Mouse (Mus musculus) G1E (cell line): ENCODE measurements around the gene Gm21411.
"Not testable (repeated sequence)": the region's sequence is repeated elsewhere in the genome, so short reads cannot be mapped to it uniquely, and the experiment has no call there.

Experiments
- CTCF ChIP-seq: IDR thresholded peaks from 2 replicates; pipeline ENCODE4 v1.5.1; 2012; ENCODE audit warnings: low read depth, low read length, inconsistent platforms, mixed read lengths
- GATA1 ChIP-seq: IDR thresholded peaks from 2 replicates; pipeline ENCODE4 v1.6.1; 2012; ENCODE audit warnings: borderline replicate concordance, low read length, inconsistent platforms, mixed read lengths

- not testable (repeated sequence) for TF ChIP-seq CTCF, GATA1
Measured at GRCm38 (mm10) chr4:146941691-146942090, 32.3 kb upstream of the Gm21411 start.
